Mouse (Mus musculus) lung, postnatal 0 days (tissue): ENCODE measurements around the gene Pde4d.

Experiments
- CTCF ChIP-seq: IDR thresholded peaks from 2 replicates; pipeline ENCODE4 v1.5.1; 2016; ENCODE audit warnings: antibody characterized with exemption, mild to moderate bottlenecking
- EP300 ChIP-seq: IDR thresholded peaks from 2 replicates; pipeline ENCODE4 v1.6.1; 2016; ENCODE audit warnings: antibody characterized with exemption, mild to moderate bottlenecking, control low read depth

- TF ChIP-seq CTCF, result peak; percentile 78
- no peak for TF ChIP-seq EP300
These were observed 1472.5 kb downstream of the Pde4d start for GRCm38 (mm10) chr13:109922228-109922627.
